In genomic region chr7:24253779-24254615, GRCm38 (mm10) we compare ENCODE assay signal across 9 mouse cellular contexts. TPM values are rescaled to one million over a fixed set of nuclear protein-coding genes. Genes with fewer than 3 reads are reported as not detected.
DNase-seq lines count a peak whose midpoint lies in the region; ATAC-seq lines count a peak whose summit lies in the region.
"Had no signal": no experiment of that assay in that cellular context is flagged by ENCODE, and none has a peak within 500 bp of the region (broad histone marks: within the 10 kb centered on the region; RNA-seq: fewer than 3 reads in every experiment).

No protein-coding gene starts in this region.

- H3K4me3 ChIP-seq in hindbrain, embryonic 14.5 days (replicated peaks; ENCODE audit: low read length) = peak overlapping the region; percentile 53
- peak overlapping the region; percentile 46 for H3K4me3 ChIP-seq in midbrain, embryonic 14.5 days (replicated peaks; ENCODE audit: low read depth, low read length)

- no peaks in the 10 kb centered on the region for H3K9me3 ChIP-seq in hindbrain, embryonic 14.5 days (ENCODE audit: control insufficient read depth, low read length)
- H3K9me3 ChIP-seq in midbrain, embryonic 14.5 days (ENCODE audit: control insufficient read depth, low read length) = no peaks in the 10 kb centered on the region

- WGBS in hindbrain, embryonic 14.5 days = 62% methylated on average over 9 of the region's 9 CpGs
- WGBS in midbrain, embryonic 14.5 days = 61% methylated on average over 9 of the region's 9 CpGs

- peaks cover 7% of the 10 kb centered on the region; the same call in 1 of the 2 replicates for H3K4me1 ChIP-seq in hindbrain, embryonic 14.5 days (replicated peaks; ENCODE audit: control insufficient read depth, insufficient read depth, low read length)
- H3K4me1 ChIP-seq in midbrain, embryonic 14.5 days (ENCODE audit: control insufficient read depth, insufficient read depth, low read length) = peaks cover 8% of the 10 kb centered on the region

- H3K27me3 ChIP-seq in hindbrain, embryonic 14.5 days (ENCODE audit: control insufficient read depth, insufficient read depth, low read length) = no peaks in the 10 kb centered on the region
- no peaks in the 10 kb centered on the region for H3K27me3 ChIP-seq in midbrain, embryonic 14.5 days (ENCODE audit: control insufficient read depth, insufficient read depth, low read length)

- DNase-seq in kidney, adult 11 months = peak; percentile 19
- no peak for DNase-seq in kidney, postnatal 4 days
- DNase-seq in hindbrain, embryonic 14.5 days (ENCODE audit: low spot score) = no peak
- no peak for DNase-seq in midbrain, embryonic 14.5 days
- DNase-seq in cerebellum, adult 8-10 months = no peak
- no peak for DNase-seq in MN1 (ENCODE audit: low spot score)
- no peak for DNase-seq in embryo, embryonic 10 days (ENCODE audit: low spot score)

- peak; percentile 27 for ATAC-seq in common myeloid progenitor, adult 5-6 weeks (replicated peaks; ENCODE audit: low read depth, poor library complexity, severe bottlenecking)
- ATAC-seq in hindbrain, embryonic 14.5 days (ENCODE audit: low FRiP score) = peak; percentile 64; the same call in 1 of the 2 replicates
- ATAC-seq in midbrain, embryonic 14.5 days (ENCODE audit: low FRiP score, low TSS enrichment) = peak; percentile 59; the same call in 1 of the 2 replicates

- 0 out of 2 replicates have a peak overlapping the region, but pooled peaks have one; percentile 43 for H3K27ac ChIP-seq in hindbrain, embryonic 14.5 days
- H3K27ac ChIP-seq in midbrain, embryonic 14.5 days (replicated peaks; ENCODE audit: low read depth, low read length) = no peak overlapping the region

- H3K36me3 ChIP-seq in hindbrain, embryonic 14.5 days (replicated peaks; ENCODE audit: control insufficient read depth, insufficient read depth) = no peaks in the 10 kb centered on the region
- H3K36me3 ChIP-seq in midbrain, embryonic 14.5 days (ENCODE audit: control insufficient read depth, insufficient read depth, low read length) = no peaks in the 10 kb centered on the region

- peak overlapping the region; percentile 75 for H3K4me2 ChIP-seq in hindbrain, embryonic 14.5 days (replicated peaks)
- peak overlapping the region; percentile 71 for H3K4me2 ChIP-seq in midbrain, embryonic 14.5 days (ENCODE audit: low read length)

- H3K9ac ChIP-seq in hindbrain, embryonic 14.5 days = peak overlapping the region; percentile 68; the same call in 1 of the 2 replicates
- H3K9ac ChIP-seq in midbrain, embryonic 14.5 days (replicated peaks; ENCODE audit: low read length) = no peak overlapping the region; the same call in 1 of the 2 replicates

RNA-seq across cellular contexts. Expression of gene Zfp108, which starts 0.6 kb away (rescaled TPM):
- total RNA-seq in common myeloid progenitor, adult 5-6 weeks (2017) = 1.5 and 3.8 TPM in 2 replicates
- polyA plus RNA-seq in hindbrain, embryonic 14.5 days (2014; fragmentation: Nextera tagmentation; extraction: Ambion mirVana) = 7.1 TPM in 2 replicates
- 6.2 and 6.6 TPM in 2 replicates for polyA plus RNA-seq in midbrain, embryonic 14.5 days (2014; fragmentation: Nextera tagmentation; extraction: Ambion mirVana)
- total RNA-seq: MEL had no signal

RNA-seq across cellular contexts. Expression of gene Zfp93, which starts 16.2 kb away (rescaled TPM):
- total RNA-seq in common myeloid progenitor, adult 5-6 weeks (2017) = 1.6 and 4.9 TPM in 2 replicates
- 8.1 and 9.5 TPM in 2 replicates for polyA plus RNA-seq in hindbrain, embryonic 14.5 days (2014; fragmentation: Nextera tagmentation; extraction: Ambion mirVana)
- polyA plus RNA-seq in midbrain, embryonic 14.5 days (2014; fragmentation: Nextera tagmentation; extraction: Ambion mirVana) = 5.9 and 8.7 TPM in 2 replicates
- total RNA-seq: MEL had no signal

RNA-seq across cellular contexts. Expression of gene Zfp109, which starts 16.6 kb away (rescaled TPM):
- total RNA-seq in common myeloid progenitor, adult 5-6 weeks (2017) = 9.8 and 14.8 TPM in 2 replicates
- polyA plus RNA-seq in hindbrain, embryonic 14.5 days (2014; fragmentation: Nextera tagmentation; extraction: Ambion mirVana) = 2.9 and 3.9 TPM in 2 replicates
- polyA plus RNA-seq in midbrain, embryonic 14.5 days (2014; fragmentation: Nextera tagmentation; extraction: Ambion mirVana) = 2.7 and 3.7 TPM in 2 replicates
- total RNA-seq: MEL had no signal

RNA-seq across cellular contexts. Expression of gene Zfp111, which starts 42.8 kb away (rescaled TPM):
- total RNA-seq in common myeloid progenitor, adult 5-6 weeks (2017) = 12.0 and 26.3 TPM in 2 replicates
- 4.0 and 5.5 TPM in 2 replicates for polyA plus RNA-seq in hindbrain, embryonic 14.5 days (2014; fragmentation: Nextera tagmentation; extraction: Ambion mirVana)
- 3.1 and 6.6 TPM in 2 replicates for polyA plus RNA-seq in midbrain, embryonic 14.5 days (2014; fragmentation: Nextera tagmentation; extraction: Ambion mirVana)
- total RNA-seq: MEL had no signal

RNA-seq across cellular contexts. Expression of gene Zfp61, which starts 47.0 kb away (rescaled TPM):
- total RNA-seq in common myeloid progenitor, adult 5-6 weeks (2017) = 15.7 and 21.4 TPM in 2 replicates
- polyA plus RNA-seq in hindbrain, embryonic 14.5 days (2014; fragmentation: Nextera tagmentation; extraction: Ambion mirVana) = 33.5 and 34.0 TPM in 2 replicates
- 34.2 and 34.3 TPM in 2 replicates for polyA plus RNA-seq in midbrain, embryonic 14.5 days (2014; fragmentation: Nextera tagmentation; extraction: Ambion mirVana)
